14 mouse cellular contexts compared by ENCODE assay signal in the genomic region with DNA sequence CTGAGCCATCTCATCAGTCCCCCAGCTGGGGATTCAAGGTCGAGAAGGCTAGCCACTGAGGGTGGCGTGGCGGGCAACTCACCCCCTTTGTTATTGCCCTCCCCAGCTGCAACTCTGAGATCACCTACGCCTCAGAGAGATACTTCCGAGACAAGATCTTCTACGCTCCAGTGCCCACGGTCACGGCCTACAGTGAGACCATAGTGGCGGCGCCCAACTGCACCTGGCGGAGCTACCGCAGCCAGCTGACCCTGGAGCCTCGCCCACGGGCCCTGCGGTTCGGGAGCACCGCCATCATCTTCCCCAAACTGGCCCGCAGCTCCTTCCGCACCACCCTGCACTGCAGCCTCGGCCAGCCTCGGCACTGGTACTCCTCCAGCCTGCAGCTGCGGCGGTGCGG. TPM values are rescaled to one million over a fixed set of nuclear protein-coding genes. Genes with fewer than 3 reads are reported as not detected.
"Had no signal": no experiment of that assay in that cellular context is flagged by ENCODE, and none has a peak within 500 bp of the region (broad histone marks: within the 10 kb centered on the region; RNA-seq: fewer than 3 reads in every experiment).

No protein-coding gene starts in this region.

- ATAC-seq: liver, embryonic 12.5 days had no signal

- H3K4me3 ChIP-seq: liver, embryonic 12.5 days; lung, embryonic 15.5 days; megakaryocyte, embryonic 14.5 days; neural tube, embryonic 12.5 days had no signal

- H3K4me1 ChIP-seq: liver, embryonic 12.5 days had no signal

- H3K4me2 ChIP-seq: liver, embryonic 12.5 days; lung, embryonic 15.5 days; neural tube, embryonic 12.5 days had no signal

- H3K27ac ChIP-seq: liver, embryonic 12.5 days; lung, embryonic 15.5 days; macrophage; neural tube, embryonic 12.5 days had no signal

- H3K9me3 ChIP-seq: liver, embryonic 12.5 days; lung, embryonic 15.5 days; megakaryocyte, embryonic 14.5 days; neural tube, embryonic 12.5 days had no signal

- H3K9ac ChIP-seq: liver, embryonic 12.5 days; lung, embryonic 15.5 days; neural tube, embryonic 12.5 days had no signal

- H3K27me3 ChIP-seq: lung, embryonic 15.5 days; neural tube, embryonic 12.5 days had no signal

- DNase-seq: kidney, adult 8-10 months; kidney, postnatal 25 days; layer of hippocampus, adult 9-11 months; lung, postnatal 14 days; midbrain, embryonic 14.5 days; thymus, adult 2 months; thymus, postnatal 36 days had no signal

RNA-seq across cellular contexts. Expression of gene Rflna, which starts 8.1 kb away (rescaled TPM):
- total RNA-seq: monocyte, adult 5-6 weeks; neutrophil, adult 5-6 weeks had no signal
- polyA plus RNA-seq: macrophage had no signal
